Comparison of ENCODE assay signal across 12 mouse cellular contexts in the genomic region with DNA sequence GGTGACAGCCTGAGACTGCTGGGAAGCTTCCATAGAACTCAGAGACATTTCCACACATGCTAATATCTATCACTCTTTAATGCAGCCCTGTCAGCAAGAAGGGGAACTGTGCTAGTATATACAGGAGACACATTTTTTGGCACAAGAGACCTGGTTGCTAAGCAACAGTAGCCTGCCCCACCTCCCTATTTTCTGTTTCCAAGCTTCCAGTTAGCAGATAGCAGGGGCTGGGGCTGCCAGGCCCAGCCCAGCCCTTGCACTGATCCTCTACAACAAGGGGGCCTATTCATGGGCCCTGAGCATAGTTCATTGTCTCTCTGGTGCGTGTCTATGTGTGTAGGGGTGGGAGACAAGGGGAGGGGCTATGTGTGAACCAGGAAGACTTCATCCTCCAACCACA. TPM values are rescaled to one million over a fixed set of nuclear protein-coding genes. Genes with fewer than 3 reads are reported as not detected.
DNase-seq lines count a peak whose midpoint lies in the region; ATAC-seq lines count a peak whose summit lies in the region.
"Had no signal": no experiment of that assay in that cellular context is flagged by ENCODE, and none has a peak within 500 bp of the region (broad histone marks: within the 10 kb centered on the region; RNA-seq: fewer than 3 reads in every experiment).

No protein-coding gene starts in this region.

- WGBS in heart, embryonic 15.5 days: 27% methylated on average over 1 of the region's 1 CpGs
- WGBS in hindbrain, embryonic 11.5 days: 22% methylated on average over 1 of the region's 1 CpGs
- 5% methylated on average over 1 of the region's 1 CpGs for whole genome bisulfite sequencing in midbrain, embryonic 16.5 days
- 41% methylated on average over 1 of the region's 1 CpGs for WGBS in kidney, embryonic 16.5 days

- H3K9me3 ChIP-seq in heart, embryonic 15.5 days (replicated peaks): no peaks in the 10 kb centered on the region
- H3K9me3 ChIP-seq in hindbrain, embryonic 11.5 days (ENCODE audit: control insufficient read depth, low read length): no peaks in the 10 kb centered on the region
- H3K9me3 ChIP-seq in midbrain, embryonic 16.5 days (replicated peaks; ENCODE audit: control insufficient read depth, low read length, poor library complexity, severe bottlenecking): no peaks in the 10 kb centered on the region
- H3K9me3 ChIP-seq in kidney, embryonic 16.5 days (ENCODE audit: low read length): peaks cover 4% of the 10 kb centered on the region; the same call in 1 of the 2 replicates

- no peaks in the 10 kb centered on the region for H3K27me3 ChIP-seq in heart, embryonic 15.5 days
- no peaks in the 10 kb centered on the region for H3K27me3 ChIP-seq in hindbrain, embryonic 11.5 days (ENCODE audit: control insufficient read depth, insufficient read depth, low read length)
- H3K27me3 ChIP-seq in midbrain, embryonic 16.5 days (ENCODE audit: control insufficient read depth, insufficient read depth, low read depth, low read length): no peaks in the 10 kb centered on the region
- H3K27me3 ChIP-seq in kidney, embryonic 16.5 days (ENCODE audit: insufficient read depth, low read length): no peaks in the 10 kb centered on the region

- no peak overlapping the region for H3K27ac ChIP-seq in heart, embryonic 15.5 days
- H3K27ac ChIP-seq in hindbrain, embryonic 11.5 days (ENCODE audit: low read depth, low read length): no peak overlapping the region
- no peak overlapping the region for H3K27ac ChIP-seq in midbrain, embryonic 16.5 days (ENCODE audit: low read length)
- no peak overlapping the region for H3K27ac ChIP-seq in kidney, embryonic 16.5 days (ENCODE audit: low read length)

- no peak overlapping the region for H3K4me2 ChIP-seq in heart, embryonic 15.5 days
- H3K4me2 ChIP-seq in hindbrain, embryonic 11.5 days (replicated peaks; ENCODE audit: low read depth, low read length): no peak overlapping the region
- no peak overlapping the region for H3K4me2 ChIP-seq in midbrain, embryonic 16.5 days (ENCODE audit: low read length)
- H3K4me2 ChIP-seq in kidney, embryonic 16.5 days (replicated peaks; ENCODE audit: low read depth, low read length): no peak overlapping the region

- H3K9ac ChIP-seq in heart, embryonic 15.5 days: no peak overlapping the region
- no peak overlapping the region for H3K9ac ChIP-seq in hindbrain, embryonic 11.5 days (ENCODE audit: low read depth, low read length)
- no peak overlapping the region for H3K9ac ChIP-seq in midbrain, embryonic 16.5 days (ENCODE audit: low read depth, low read length)
- H3K9ac ChIP-seq in kidney, embryonic 16.5 days (replicated peaks; ENCODE audit: low read length): no peak overlapping the region
- H3K9ac ChIP-seq: liver, postnatal 0 days had no signal

- H3K4me3 ChIP-seq in heart, embryonic 15.5 days: no peak overlapping the region
- H3K4me3 ChIP-seq in hindbrain, embryonic 11.5 days (ENCODE audit: low read depth, low read length): no peak overlapping the region
- no peak overlapping the region for H3K4me3 ChIP-seq in midbrain, embryonic 16.5 days (ENCODE audit: low read depth, low read length)
- H3K4me3 ChIP-seq in kidney, embryonic 16.5 days (ENCODE audit: low read length): no peak overlapping the region
- H3K4me3 ChIP-seq: erythroblast, embryonic 14.5 days had no signal

- H3K4me1 ChIP-seq in heart, embryonic 15.5 days (replicated peaks): 0 out of 2 replicates have a peak, but pooled peaks cover 7% of the 10 kb centered on the region
- no peaks in the 10 kb centered on the region for H3K4me1 ChIP-seq in hindbrain, embryonic 11.5 days (replicated peaks; ENCODE audit: control insufficient read depth, insufficient read depth, low read length)
- H3K4me1 ChIP-seq in midbrain, embryonic 16.5 days (ENCODE audit: control insufficient read depth, insufficient read depth, low read length): no peaks in the 10 kb centered on the region
- no peaks in the 10 kb centered on the region for H3K4me1 ChIP-seq in kidney, embryonic 16.5 days (ENCODE audit: insufficient read depth, low read length)

- no peaks in the 10 kb centered on the region for H3K36me3 ChIP-seq in heart, embryonic 15.5 days
- H3K36me3 ChIP-seq in hindbrain, embryonic 11.5 days (ENCODE audit: control insufficient read depth, insufficient read depth, low read length): no peaks in the 10 kb centered on the region
- H3K36me3 ChIP-seq in midbrain, embryonic 16.5 days (ENCODE audit: control insufficient read depth, insufficient read depth, low read length): no peaks in the 10 kb centered on the region
- no peaks in the 10 kb centered on the region for H3K36me3 ChIP-seq in kidney, embryonic 16.5 days (ENCODE audit: insufficient read depth, low read length)

- no peak for DNase-seq in heart, adult 18-20 months
- DNase-seq in embryo, embryonic 10.5 days (ENCODE audit: low spot score): peak; percentile 58
- DNase-seq in hindbrain, embryonic 11.5 days (ENCODE audit: low spot score): peak; percentile 58
- DNase-seq in ovary, postnatal 14 days (ENCODE audit: low spot score): no peak
- DNase-seq: kidney, adult 18-20 months; liver, postnatal 0 days had no signal

- ATAC-seq in heart, embryonic 15.5 days (replicated peaks; ENCODE audit: insufficient number of reproducible peaks, insufficient read depth, low FRiP score, low read depth): peak; percentile 53
- peak; percentile 95 for ATAC-seq in hindbrain, embryonic 11.5 days (ENCODE audit: low FRiP score)
- ATAC-seq in midbrain, embryonic 16.5 days: 0 out of 2 replicates have a peak, but pooled peaks have one; percentile 72
- ATAC-seq in kidney, embryonic 16.5 days (ENCODE audit: low FRiP score, low TSS enrichment): no peak
- ATAC-seq in erythroblast, adult 5-6 weeks (replicated peaks; ENCODE audit: low FRiP score, poor library complexity, severe bottlenecking): no peak
- ATAC-seq: CD4-positive, CD25-positive, alpha-beta regulatory T cell, adult 4 months; liver, postnatal 0 days had no signal

RNA-seq across cellular contexts. Expression of gene Tmprss5, which starts 21.3 kb away (rescaled TPM):
- 0.19 and 0.30 TPM in 2 replicates for polyA plus RNA-seq in heart, embryonic 15.5 days (2015; fragmentation: Nextera tagmentation; extraction: Ambion mirVana)
- total RNA-seq in heart, adult 18-20 months (2021): not detected
- 1.1 and 1.2 TPM in 2 replicates for polyA plus RNA-seq in hindbrain, embryonic 11.5 days (2014; fragmentation: Nextera tagmentation; extraction: Ambion mirVana)
- 0.83 and 1.4 TPM in 2 replicates for polyA plus RNA-seq in midbrain, embryonic 16.5 days (2015; fragmentation: Nextera tagmentation; extraction: Ambion mirVana)
- polyA plus RNA-seq in kidney, embryonic 16.5 days (2015; fragmentation: Nextera tagmentation; extraction: Ambion mirVana): 0.19 and 0.45 TPM in 2 replicates
- total RNA-seq in erythroblast, adult 5-6 weeks (2015; ENCODE audit: low replicate concordance): not detected in 2 replicates
- total RNA-seq in erythroblast, adult 5-6 weeks (2017; ENCODE audit: low replicate concordance): 0.42 TPM in 1 of 2 replicates, not detected in the other
- polyA plus RNA-seq: CD4-positive, CD25-positive, alpha-beta regulatory T cell, adult 4 months; erythroblast, embryonic 14.5 days; liver, postnatal 0 days had no signal

RNA-seq across cellular contexts. Expression of gene Zw10, which starts 46.9 kb away (rescaled TPM):
- 20.4 and 25.7 TPM in 2 replicates for polyA plus RNA-seq in heart, embryonic 15.5 days (2015; fragmentation: Nextera tagmentation; extraction: Ambion mirVana)
- 10 to 100 TPM; 10.2 to 11.6 TPM for total RNA-seq in heart, adult 18-20 months (2021)
- polyA plus RNA-seq in hindbrain, embryonic 11.5 days (2014; fragmentation: Nextera tagmentation; extraction: Ambion mirVana): 48.1 and 52.8 TPM in 2 replicates
- 26.4 and 27.2 TPM in 2 replicates for polyA plus RNA-seq in midbrain, embryonic 16.5 days (2015; fragmentation: Nextera tagmentation; extraction: Ambion mirVana)
- polyA plus RNA-seq in kidney, embryonic 16.5 days (2015; fragmentation: Nextera tagmentation; extraction: Ambion mirVana): 40.1 and 41.0 TPM in 2 replicates
- 10.0 and 12.1 TPM in 2 replicates for total RNA-seq in erythroblast, adult 5-6 weeks (2015; ENCODE audit: low replicate concordance)
- total RNA-seq in erythroblast, adult 5-6 weeks (2017; ENCODE audit: low replicate concordance): 12.8 and 20.6 TPM in 2 replicates

Comparison
In these comparisons a context has a peak if more than half of its experiments do, and no peak if none do; other contexts are left out.
1. ATAC-seq: peak in heart, embryonic 15.5 days (single experiment), hindbrain, embryonic 11.5 days (single experiment) and midbrain, embryonic 16.5 days (single experiment); none in kidney, embryonic 16.5 days (single experiment) and erythroblast, adult 5-6 weeks (single experiment).
2. DNase-seq: peak in embryo, embryonic 10.5 days (single experiment) and hindbrain, embryonic 11.5 days (single experiment); none in heart, adult 18-20 months (0 of 2) and ovary, postnatal 14 days (single experiment).